Mouse (Mus musculus) heart, adult 8-10 months (tissue): ENCODE data around the gene Ccnk. TPM values are rescaled to one million over a fixed set of nuclear protein-coding genes. Genes with fewer than 3 reads are reported as not detected.
A peak's percentile ranks its signal among the peaks of the same experiment; 100 is the strongest.

Experiments
- DNase-seq: peaks from one replicate; pipeline ENCODE4 v3.0.0; 2022; ENCODE audit warnings: low spot score
- total RNA-seq, 4 experiments: library from RNA; stranded (reverse); gene quantifications; 2 replicates each; pipeline ENCODE4 v1.2.4; 2022

Gene Ccnk
- 10 to 100 TPM; 25.5 to 32.4 (median 31.1) TPM for total RNA-seq

- DNase-seq = peak; percentile 99
These were observed at the start of gene Ccnk for GRCm38 (mm10) chr12:108179321-108180266. Gene Ccnk, plus strand, starts transcription at chr12:108179579.

DNA sequence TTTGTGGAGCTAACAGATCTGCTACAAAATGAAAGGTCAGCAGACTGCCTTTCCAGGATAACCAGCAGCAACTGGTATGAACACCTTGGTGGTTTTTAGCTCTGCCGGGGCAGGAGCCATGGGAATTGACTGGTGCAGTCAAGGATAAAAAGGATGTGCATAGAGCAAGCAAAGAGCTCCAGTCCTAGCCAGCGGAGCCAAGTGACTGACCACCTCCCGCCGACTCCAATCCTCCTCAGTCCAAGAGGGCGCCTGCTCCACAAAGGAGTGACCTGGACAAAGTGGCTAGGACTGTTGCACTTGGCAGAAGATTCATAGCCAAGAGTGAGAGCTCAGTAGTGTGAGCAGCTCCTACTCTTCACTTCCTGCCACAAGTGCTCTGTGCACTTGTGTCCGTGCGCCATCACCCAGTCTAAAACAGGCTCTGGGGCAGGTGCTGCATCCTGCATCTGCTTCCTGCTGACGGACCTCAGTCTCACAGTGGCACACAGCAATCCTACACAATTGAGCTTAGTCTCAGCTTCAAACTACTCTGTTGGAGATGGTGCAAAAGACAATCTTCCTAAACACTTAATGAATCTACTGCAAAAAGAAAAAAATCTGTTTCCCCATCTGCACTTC is 46.8 kb upstream of the Ccnk start:
- no peak for DNase-seq

GRCm38 (mm10) chr12:108133181-108133580 is 46.2 kb upstream of the Ccnk start:
- DNase-seq = no peak

DNA sequence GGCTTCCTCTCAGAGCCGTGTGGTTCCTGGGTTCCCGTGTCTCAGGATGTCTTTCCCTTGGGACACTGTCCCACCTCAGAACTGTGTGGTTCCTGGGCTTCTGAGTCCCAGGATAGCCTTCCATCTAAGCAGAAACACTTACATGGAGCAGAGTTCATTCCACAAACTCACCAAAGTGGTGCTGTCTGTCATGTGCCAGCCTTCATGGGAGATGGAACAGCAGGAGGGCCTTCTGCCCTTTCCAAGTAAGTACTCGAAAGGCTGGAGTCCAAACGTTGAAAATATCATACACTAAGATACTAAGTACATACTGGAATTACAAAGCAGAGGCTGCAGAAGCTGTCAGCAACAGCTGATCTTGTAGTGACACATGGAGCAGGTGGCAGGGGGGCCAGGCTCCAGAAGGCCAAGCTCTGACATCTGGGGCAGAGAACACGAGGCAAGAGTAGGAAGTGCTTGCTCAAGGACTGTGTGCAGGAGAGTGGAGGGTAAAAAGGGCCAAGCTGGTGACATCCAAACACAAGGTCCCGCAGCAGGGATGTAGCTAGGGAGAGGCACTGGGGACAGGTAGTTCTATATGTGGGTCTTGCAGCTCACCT is 43.7 kb upstream of the Ccnk start:
- no peak for DNase-seq

DNA sequence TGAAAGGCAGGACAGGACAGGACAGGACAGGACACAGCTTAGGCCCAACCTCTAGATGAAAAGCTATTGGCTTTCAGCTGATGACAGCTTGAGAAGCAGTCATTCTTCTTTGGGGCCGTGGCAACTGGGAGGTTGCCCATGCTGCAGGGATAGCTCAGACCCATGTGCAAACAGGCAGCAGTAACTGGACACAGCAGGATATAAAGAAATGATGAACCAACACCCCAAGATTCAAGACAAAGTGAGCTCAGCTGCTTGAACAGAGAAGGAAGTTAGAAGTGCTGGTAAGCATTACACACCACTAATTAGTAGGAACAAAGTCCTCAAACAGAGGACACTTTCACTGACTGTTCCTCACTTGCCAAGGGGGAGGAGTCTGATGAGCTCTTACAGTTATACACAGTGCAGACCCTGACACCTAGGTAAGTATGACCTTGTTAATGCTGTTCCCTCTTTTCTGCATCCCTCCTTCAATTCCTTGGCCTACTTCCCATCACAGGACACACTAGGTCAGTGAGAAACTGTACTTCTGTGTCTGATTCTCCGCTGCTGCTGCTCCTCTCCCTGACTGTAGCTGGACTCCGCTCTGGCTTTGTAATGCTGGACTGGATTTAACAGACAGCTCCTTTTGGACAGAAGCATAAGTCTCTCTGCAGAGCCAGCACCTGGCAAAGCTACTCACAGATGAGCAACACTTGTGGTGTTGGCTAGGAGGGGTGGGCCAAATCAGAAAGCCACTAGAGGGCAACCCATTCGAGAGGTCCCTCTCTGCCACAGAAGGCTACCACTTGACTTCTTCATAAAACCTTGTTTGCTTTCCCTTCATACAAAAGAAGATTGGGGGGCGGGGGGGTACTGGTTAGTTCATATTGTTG is 35.5 kb upstream of the Ccnk start:
- no peak for DNase-seq

DNA sequence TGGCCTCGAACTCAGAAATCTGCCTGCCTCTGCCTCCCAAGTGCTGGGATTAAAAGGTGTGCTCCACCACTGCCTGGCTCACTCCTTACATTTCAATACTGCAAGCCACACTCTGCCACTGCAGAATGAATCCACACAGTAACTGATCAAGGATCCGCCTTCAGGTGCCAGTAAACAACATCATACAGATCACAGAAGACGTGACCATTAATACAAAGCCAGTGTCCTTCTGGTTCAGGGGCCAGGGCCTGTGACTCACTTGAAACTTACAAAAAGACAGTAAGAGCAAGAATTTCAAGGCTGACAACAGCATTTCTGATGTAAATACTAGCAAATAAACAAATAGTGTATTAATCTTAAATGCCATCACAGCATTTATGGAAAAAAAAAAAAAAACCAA is 34.2 kb upstream of the Ccnk start:
- no peak for DNase-seq

DNA sequence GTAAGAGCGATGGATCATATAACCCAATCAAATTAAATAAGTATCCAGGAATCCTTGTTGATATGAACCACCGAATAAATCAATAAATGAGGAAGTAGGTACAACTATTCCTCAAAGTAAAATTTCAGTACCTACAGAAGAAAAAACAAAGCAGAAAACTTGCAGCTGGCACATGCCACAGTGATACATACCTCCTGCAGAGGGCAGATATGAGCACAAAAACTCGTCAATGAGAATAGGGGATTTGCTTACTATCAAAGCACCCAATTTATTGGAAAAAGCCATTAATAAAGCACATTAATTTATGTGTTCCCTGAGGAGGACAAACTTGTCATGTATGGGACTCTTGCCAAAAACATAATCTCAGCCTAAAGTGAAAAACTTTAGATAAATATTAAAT is 29.6 kb upstream of the Ccnk start:
- no peak for DNase-seq

GRCm38 (mm10) chr12:108152743-108153142 is 26.6 kb upstream of the Ccnk start:
- no peak for DNase-seq

- no peak for DNase-seq
These were observed 19.5 kb upstream of the Ccnk start for GRCm38 (mm10) chr12:108159863-108160262.

DNA sequence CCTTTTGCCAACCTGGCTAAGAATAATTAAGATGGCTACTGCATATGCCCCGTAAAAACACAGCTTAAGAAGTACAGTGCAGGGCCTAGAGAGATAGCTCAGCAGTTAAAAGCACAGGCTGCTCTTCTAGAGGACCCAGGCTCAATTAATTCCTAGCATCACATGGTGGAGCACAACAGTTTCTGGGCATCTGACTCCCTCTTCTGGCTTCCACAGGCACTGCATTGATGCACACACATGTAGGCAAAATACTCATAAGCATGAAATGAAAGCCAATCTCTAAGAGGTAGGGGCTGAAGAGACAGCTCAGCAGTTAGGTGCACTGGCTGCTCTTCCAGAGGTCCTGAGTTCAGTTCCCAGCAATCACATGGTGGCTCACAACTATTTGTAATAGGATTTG is 17.3 kb upstream of the Ccnk start:
- no peak for DNase-seq

- DNase-seq = no peak
These were observed 15.7 kb upstream of the Ccnk start for GRCm38 (mm10) chr12:108163706-108164105.

GRCm38 (mm10) chr12:108168909-108169308 is 10.5 kb upstream of the Ccnk start:
- DNase-seq = no peak

DNA sequence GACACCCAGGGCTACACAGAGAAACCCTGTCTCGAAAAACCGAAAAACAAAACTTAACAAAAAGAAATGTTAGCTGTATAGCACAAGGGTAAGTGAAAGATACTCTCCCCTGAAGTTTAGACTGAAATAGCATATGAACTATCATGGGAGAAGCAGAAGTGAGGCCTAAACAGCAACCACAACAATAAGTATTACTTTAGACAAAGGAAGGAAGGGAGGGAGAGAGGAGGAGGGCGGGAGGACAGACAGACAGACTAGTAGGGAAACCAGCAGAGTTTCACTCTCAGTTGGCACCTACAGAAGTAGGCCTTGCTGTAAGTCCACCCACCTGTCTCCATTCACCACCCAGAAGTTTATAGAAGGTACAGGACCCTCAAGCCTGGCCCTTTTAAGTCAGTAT is 8.9 kb upstream of the Ccnk start:
- DNase-seq = no peak

DNA sequence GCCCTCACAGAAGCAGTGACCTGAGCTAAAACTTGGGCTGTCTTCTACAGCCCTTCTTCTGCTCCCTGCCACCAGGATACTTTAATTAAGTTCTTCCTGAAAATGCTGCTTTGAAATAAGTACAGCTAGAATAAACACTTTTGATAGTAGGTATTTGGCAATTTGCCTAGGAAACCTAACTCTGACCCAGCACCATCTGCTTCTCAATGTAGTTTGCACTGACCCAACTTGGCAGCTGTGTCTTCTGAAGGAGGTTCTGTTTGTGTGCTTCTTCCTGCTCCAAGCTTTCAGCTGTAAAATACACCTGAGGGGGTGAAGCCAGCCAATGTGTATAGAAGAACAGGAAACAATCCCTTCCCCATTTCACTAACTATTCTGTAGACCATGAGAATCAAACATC is 8.0 kb upstream of the Ccnk start:
- DNase-seq = no peak

- no peak for DNase-seq
These were observed 6.7 kb upstream of the Ccnk start for GRCm38 (mm10) chr12:108172639-108173038.

DNA sequence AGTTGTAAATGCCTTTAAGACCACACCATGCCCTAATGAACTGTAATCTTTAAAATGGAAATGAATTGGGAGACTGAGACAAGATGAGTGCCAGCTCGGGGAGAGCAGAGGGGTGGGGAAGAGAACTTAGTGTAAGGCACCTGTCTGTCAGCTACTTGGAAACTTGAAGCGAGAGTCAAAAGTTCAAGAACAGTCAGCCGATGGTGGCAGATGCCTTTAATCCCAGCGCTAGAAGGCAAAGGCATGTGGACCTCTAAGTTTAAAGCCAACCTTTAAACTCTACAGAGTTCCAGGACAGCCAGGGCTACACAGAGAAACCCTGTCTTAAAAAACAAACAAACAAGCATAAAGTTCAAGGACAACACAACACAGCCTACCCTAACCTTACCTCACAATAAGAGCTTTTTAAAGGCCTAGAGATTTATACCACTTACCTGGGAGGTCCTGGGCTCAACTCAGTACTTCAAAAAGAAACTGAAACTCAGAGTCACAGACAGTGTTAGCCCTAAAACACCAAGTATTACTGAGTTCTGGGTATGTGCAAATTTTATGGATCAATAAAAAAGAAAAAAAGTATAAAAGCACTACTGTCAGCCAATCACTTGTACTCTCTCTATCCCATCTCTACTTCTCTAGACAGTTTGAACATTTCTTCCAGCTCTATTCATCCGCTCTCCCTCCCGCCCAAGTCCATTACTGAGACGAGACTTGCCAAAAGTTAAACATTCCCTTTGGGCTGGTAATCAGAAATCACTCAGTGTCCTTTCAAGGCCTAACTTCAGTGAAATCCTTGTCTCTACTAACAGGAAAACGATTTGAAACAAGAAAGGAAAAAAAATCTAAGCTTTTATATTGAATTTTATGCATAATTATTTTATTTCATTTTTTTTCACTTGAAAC is 4.5 kb upstream of the Ccnk start:
- no peak for DNase-seq

DNA sequence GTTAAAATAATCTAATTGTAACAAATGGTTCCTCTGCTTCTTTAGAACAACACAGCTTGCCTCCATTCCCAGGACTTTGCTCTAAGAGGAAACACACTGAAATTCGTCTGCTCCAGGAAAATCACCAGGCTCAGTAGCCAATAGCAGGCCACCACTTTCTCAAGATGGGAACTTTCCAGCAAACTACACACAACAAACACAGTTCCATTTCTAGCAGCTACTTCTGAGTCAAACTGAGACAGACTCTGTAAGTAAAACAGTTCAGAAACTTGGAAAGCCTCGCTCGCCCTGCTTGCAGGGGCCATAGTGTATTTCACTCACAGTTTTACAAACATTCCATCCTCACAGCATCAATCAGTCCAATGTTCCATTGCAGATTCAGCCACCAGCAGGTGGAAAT is 3.0 kb upstream of the Ccnk start:
- no peak for DNase-seq

DNA sequence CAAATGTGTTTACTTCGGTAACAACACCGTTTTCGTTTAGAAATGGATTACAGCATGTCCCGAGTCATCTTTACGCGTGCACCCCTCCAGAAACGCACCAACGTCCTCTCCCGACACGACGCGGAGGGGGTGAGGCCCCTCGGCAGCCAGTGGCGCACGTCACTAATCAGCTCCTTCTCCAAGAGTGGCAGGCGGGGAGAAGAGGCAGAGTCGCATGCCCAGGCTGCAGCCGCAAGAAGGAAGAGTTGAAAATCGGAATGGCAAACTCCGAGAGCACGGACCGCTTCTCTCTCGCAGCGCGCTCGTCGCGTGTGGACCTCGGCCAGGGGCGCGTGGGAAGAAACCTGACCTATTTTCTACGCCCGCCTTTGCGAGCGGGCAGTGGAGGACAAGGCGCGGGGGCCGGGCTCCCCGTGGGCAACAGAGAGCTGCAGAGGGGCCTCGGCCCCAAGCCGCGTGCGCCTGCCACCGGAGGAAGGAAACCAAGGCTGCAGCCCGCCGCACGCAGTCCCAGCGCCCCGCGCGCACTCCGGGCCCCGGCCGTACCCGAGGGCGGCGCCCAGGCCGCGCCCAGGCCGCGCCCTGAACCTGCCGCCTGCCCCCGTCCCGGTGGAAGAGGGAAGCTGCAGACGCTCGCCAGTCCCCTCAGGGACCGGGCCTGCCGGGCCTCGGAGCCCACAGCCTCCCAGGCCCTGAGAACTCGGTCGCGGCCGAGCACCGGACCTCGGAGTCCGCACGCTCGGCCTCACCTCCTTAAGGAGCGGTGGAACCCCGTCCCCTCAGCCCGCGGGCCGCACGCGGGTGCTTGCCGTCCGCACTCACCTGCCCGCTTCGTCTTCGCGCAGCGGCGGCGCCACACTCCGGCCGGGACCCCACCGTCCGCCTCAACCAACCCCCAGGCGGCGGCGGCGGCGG is 791 bp upstream of the Ccnk start:
- peak; percentile 36 for DNase-seq

DNA sequence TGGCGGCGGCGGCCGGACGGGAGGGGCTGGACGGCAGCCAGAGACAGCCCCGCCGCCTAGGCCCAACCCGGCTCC is 296 bp upstream of the Ccnk start, which contains the start of gene Setd3:
Gene Setd3, minus strand, starts transcription at position 69 of the 75 bp plus-strand sequence.
- no peak for DNase-seq

GRCm38 (mm10) chr12:108181716-108182115 is 2.3 kb downstream of the Ccnk start:
- DNase-seq = no peak
